Mouse (Mus musculus) lung, embryonic 15.5 days (tissue): ENCODE results near the gene Pkd1l3. TPM values are rescaled to one million over a fixed set of nuclear protein-coding genes. Genes with fewer than 3 reads are reported as not detected.
A peak's percentile ranks its signal among the peaks of the same experiment; 100 is the strongest.

Source experiments
- ATAC-seq: fragments of 200-750 bp; cut with Nextera tagmentation; 2 replicates; pipeline ENCODE4 v1.8.0; 2017; ENCODE audit warnings: moderate number of reproducible peaks, borderline replicate concordance; ENCODE audit not compliant: low FRiP score, low TSS enrichment; ENCODE audit errors: extremely low read depth
- H3K27ac ChIP-seq: fragments of 300-500 bp; sonication (generic); 2 replicates; pipeline ENCODE4 v1.5.1; 2015; ENCODE audit warnings: moderate library complexity, mild to moderate bottlenecking, inconsistent platforms
- H3K27me3 ChIP-seq: fragments of 300-500 bp; sonication (generic); 2 replicates; pipeline ENCODE4 v1.6.1; 2015; ENCODE audit warnings: inconsistent platforms
- H3K36me3 ChIP-seq: fragments of 300-500 bp; sonication (generic); 2 replicates; pipeline ENCODE4 v1.6.1; 2015; ENCODE audit warnings: inconsistent platforms
- H3K4me1 ChIP-seq: fragments of 300-500 bp; sonication (generic); 2 replicates; pipeline ENCODE4 v1.6.1; 2015; ENCODE audit warnings: inconsistent platforms
- H3K4me2 ChIP-seq: fragments of 300-500 bp; sonication (generic); 2 replicates; pipeline ENCODE4 v1.6.1; 2015; ENCODE audit warnings: inconsistent platforms, mild to moderate bottlenecking, moderate library complexity
- H3K4me3 ChIP-seq: fragments of 300-500 bp; sonication (generic); 2 replicates; pipeline ENCODE4 v1.5.1; 2015; ENCODE audit warnings: mild to moderate bottlenecking, inconsistent platforms
- H3K9ac ChIP-seq: fragments of 300-500 bp; sonication (generic); 2 replicates; pipeline ENCODE4 v1.6.1; 2015; ENCODE audit warnings: inconsistent platforms
- H3K9me3 ChIP-seq: fragments of 300-500 bp; sonication (generic); 2 replicates; pipeline ENCODE4 v1.6.1; 2016; ENCODE audit warnings: inconsistent platforms
- WGBS: fragments of 180-500 bp; shearing (Covaris S2); methylation state at CpG from one replicate; pipeline ENCODE4 v1.1.7; 2015; 5-methylcytosine and 5-hydroxymethylcytosine counted together
- polyA plus RNA-seq: library from polyadenylated mRNA; unstranded; fragments of >200 nt; fragmentation: Nextera tagmentation; extraction: Ambion mirVana; gene quantifications from 2 replicates; pipeline ENCODE4 v1.2.1, GENCODE M21; 2015

The Pkd1l3 gene
- polyA plus RNA-seq, 1 experiment from 2014 or later: 0.02 TPM

- H3K4me2 ChIP-seq: peak overlapping the region; percentile 89
- 1% methylated on average over 26 of the region's 30 CpGs for WGBS
- H3K36me3 ChIP-seq: peaks cover 36% of the 10 kb centered on the region
- peaks cover 15% of the 10 kb centered on the region; the same call in 1 of the 2 replicates for H3K27me3 ChIP-seq
- no peaks in the 10 kb centered on the region for H3K9me3 ChIP-seq
- H3K4me1 ChIP-seq: peaks cover 19% of the 10 kb centered on the region
- H3K4me3 ChIP-seq: peak overlapping the region; percentile 75
- H3K9ac ChIP-seq: peak overlapping the region; percentile 92
- peak; percentile 46 for ATAC-seq
- peak overlapping the region; percentile 90; the same call in 1 of the 2 replicates for H3K27ac ChIP-seq
Observed at GRCm38 (mm10) chr8:109706076-109706873, 92.0 kb downstream of the Pkd1l3 start.

GRCm38 (mm10) chr8:109706874-109707237 is 92.5 kb downstream of the Pkd1l3 start:
- 0 out of 2 replicates have a peak, but pooled peaks have one; percentile 30 for ATAC-seq

GRCm38 (mm10) chr8:109707921-109708320 is 93.6 kb downstream of the Pkd1l3 start:
- H3K4me1 ChIP-seq: peaks cover 19% of the 10 kb centered on the region
- H3K9me3 ChIP-seq: no peaks in the 10 kb centered on the region
- H3K4me2 ChIP-seq: no peak overlapping the region
- no peak overlapping the region for H3K9ac ChIP-seq
- no peak overlapping the region for H3K27ac ChIP-seq
- 98% methylated on average over 4 of the region's 4 CpGs for WGBS
- no peak overlapping the region for H3K4me3 ChIP-seq
- peaks cover 9% of the 10 kb centered on the region; the same call in 1 of the 2 replicates for H3K27me3 ChIP-seq
- H3K36me3 ChIP-seq: peaks cover 52% of the 10 kb centered on the region
- no peak for ATAC-seq

More at GRCm38 (mm10) chr8:109706874-109707237, 92.5 kb downstream of the Pkd1l3 start:
- peaks cover 19% of the 10 kb centered on the region for H3K4me1 ChIP-seq
- H3K36me3 ChIP-seq: peaks cover 42% of the 10 kb centered on the region
- H3K4me3 ChIP-seq: peak overlapping the region; percentile 75
- H3K27me3 ChIP-seq: peaks cover 11% of the 10 kb centered on the region; the same call in 1 of the 2 replicates
- no peak overlapping the region for H3K27ac ChIP-seq
- H3K9ac ChIP-seq: 0 out of 2 replicates have a peak overlapping the region, but pooled peaks have one; percentile 92
- peak overlapping the region; percentile 89 for H3K4me2 ChIP-seq
- 26% methylated on average over 2 of the region's 2 CpGs for WGBS
- H3K9me3 ChIP-seq: no peaks in the 10 kb centered on the region

DNA sequence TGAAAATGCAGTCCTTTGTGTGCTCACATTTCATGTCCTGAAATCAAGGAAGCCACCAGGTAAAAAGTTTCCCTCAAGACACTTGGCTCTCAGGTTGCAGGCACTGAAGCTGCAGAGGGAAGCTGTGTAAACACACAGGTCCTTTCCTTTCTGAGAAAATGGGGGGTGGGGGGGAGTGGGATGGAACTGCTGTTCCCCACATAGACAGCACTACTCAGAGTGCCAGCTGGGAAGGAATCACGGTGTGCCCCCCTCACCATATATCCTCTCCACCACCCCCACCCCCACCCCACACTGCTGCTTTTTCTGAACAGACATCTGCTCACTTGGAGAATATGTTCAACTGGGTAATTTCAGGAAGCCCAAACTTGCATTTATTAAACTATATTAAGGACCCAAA is 98.2 kb downstream of the Pkd1l3 start:
- no peaks in the 10 kb centered on the region for H3K4me1 ChIP-seq
- WGBS: 60% methylated on average over 1 of the region's 1 CpGs
- H3K4me2 ChIP-seq: no peak overlapping the region
- no peak overlapping the region for H3K9ac ChIP-seq
- H3K36me3 ChIP-seq: peaks cover 88% of the 10 kb centered on the region
- ATAC-seq: no peak
- no peaks in the 10 kb centered on the region for H3K9me3 ChIP-seq
- H3K4me3 ChIP-seq: no peak overlapping the region
- H3K27me3 ChIP-seq: no peaks in the 10 kb centered on the region
- no peak overlapping the region for H3K27ac ChIP-seq

GRCm38 (mm10) chr8:109714961-109715360 is 100.6 kb downstream of the Pkd1l3 start:
- peaks cover 89% of the 10 kb centered on the region for H3K36me3 ChIP-seq
- H3K4me2 ChIP-seq: no peak overlapping the region
- H3K9me3 ChIP-seq: no peaks in the 10 kb centered on the region
- no peak overlapping the region for H3K9ac ChIP-seq
- H3K27me3 ChIP-seq: no peaks in the 10 kb centered on the region
- H3K4me1 ChIP-seq: no peaks in the 10 kb centered on the region
- WGBS: 92% methylated on average over 5 of the region's 5 CpGs
- no peak for ATAC-seq
- H3K27ac ChIP-seq: no peak overlapping the region
- H3K4me3 ChIP-seq: no peak overlapping the region

Other genes starting within 250 kb of the Pkd1l3 start
- not detected in 2 replicates for gene Pmfbp1, start 120.5 kb upstream of the Pkd1l3 start, polyA plus RNA-seq
- 24.8 and 25.3 TPM in 2 replicates for gene Dhx38, start 48.7 kb upstream of the Pkd1l3 start, polyA plus RNA-seq
- 25.6 and 26.1 TPM in 2 replicates for gene Txnl4b, start 48.6 kb upstream of the Pkd1l3 start, polyA plus RNA-seq
- 29.7 and 29.9 TPM in 2 replicates for gene Hp, start 35.3 kb upstream of the Pkd1l3 start, polyA plus RNA-seq
- gene Dhodh, start 5.8 kb upstream of the Pkd1l3 start, polyA plus RNA-seq: 46.7 TPM in 2 replicates
- 136 and 140 TPM in 2 replicates for gene Ist1, start 78.7 kb downstream of the Pkd1l3 start, polyA plus RNA-seq
- gene Zfp821, start 91.0 kb downstream of the Pkd1l3 start, polyA plus RNA-seq: 24.8 and 26.0 TPM in 2 replicates
- 7.0 and 7.9 TPM in 2 replicates for gene Atxn1l, start 123.2 kb downstream of the Pkd1l3 start, polyA plus RNA-seq
- gene Ap1g1, start 164.0 kb downstream of the Pkd1l3 start, polyA plus RNA-seq: 41.9 and 44.2 TPM in 2 replicates